Mouse (Mus musculus): ENCODE results near the gene Dhrs7c.

GRCm38 (mm10) chr11:67839810-67840209 lies 41.8 kb downstream of the Dhrs7c start:
- TF ChIP-seq CTCF (IDR thresholded peaks at IDR 0.05; ENCODE audit: borderline replicate concordance, insufficient read depth, low read length) (no peak), POLR2A (IDR thresholded peaks at IDR 0.05; ENCODE audit: low read depth, low read length) (no peak)

Measured in embryonic fibroblast, embryonic 13.5 days (primary cell).